Mouse (Mus musculus) G1E (cell line): ENCODE measurements around the gene Khdc4.

ENCODE experiments used
- CTCF ChIP-seq: IDR thresholded peaks from 2 replicates; pipeline ENCODE4 v1.5.1; 2012; ENCODE audit warnings: low read depth, low read length, inconsistent platforms, mixed read lengths
- GATA1 ChIP-seq: IDR thresholded peaks from 2 replicates; pipeline ENCODE4 v1.6.1; 2012; ENCODE audit warnings: borderline replicate concordance, low read length, inconsistent platforms, mixed read lengths
- GATA2 ChIP-seq: IDR thresholded peaks from 2 replicates; pipeline ENCODE4 v1.6.1; 2012; ENCODE audit warnings: low read depth, low read length, inconsistent platforms, borderline replicate concordance
- POLR2AphosphoS5 ChIP-seq: IDR thresholded peaks from 2 replicates; pipeline ENCODE4 v1.6.1; 2012; ENCODE audit warnings: low read depth, low read length, inconsistent platforms; ENCODE audit not compliant: insufficient replicate concordance

DNA sequence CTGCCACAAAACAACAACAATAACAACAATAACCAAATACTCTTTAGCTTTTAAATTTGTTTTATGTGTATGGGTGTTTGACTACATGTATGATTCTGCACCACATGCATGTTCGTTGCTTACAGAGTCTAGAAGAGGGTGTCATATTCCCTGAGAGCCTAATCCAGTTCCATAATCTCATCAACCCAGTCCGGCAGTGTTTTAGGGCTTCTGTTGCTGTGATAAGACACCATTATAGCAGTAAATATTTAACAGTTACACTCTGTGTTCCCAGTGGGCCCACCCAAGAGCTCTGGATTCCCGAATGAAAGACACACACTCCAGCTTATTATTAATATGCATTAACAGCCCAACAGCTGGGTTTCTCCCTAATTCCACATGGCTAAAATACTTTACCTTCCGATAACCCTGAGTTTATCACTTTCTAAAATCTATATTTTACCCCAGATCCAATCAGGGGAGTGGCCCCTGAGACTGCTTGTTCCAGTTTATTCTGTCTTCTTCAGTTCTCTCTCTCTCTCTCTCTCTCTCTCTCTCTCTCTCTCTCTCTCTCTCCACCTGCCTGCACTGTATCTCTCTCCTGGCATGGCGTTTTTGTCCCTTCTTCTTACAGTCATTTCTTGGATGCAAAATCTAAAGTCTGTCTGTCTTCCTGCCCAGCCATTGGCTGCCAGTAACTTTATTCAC lies 27.0 kb upstream of the Khdc4 start:
- TF ChIP-seq CTCF (no peak), GATA2 (no peak), GATA1 (no peak), POLR2AphosphoS5 (no peak)
